Mouse (Mus musculus) small intestine, adult 2 months (tissue): ENCODE results near the gene Cramp1l. TPM values are rescaled to one million over a fixed set of nuclear protein-coding genes. Genes with fewer than 3 reads are reported as not detected.

Experiments
- H3K27ac ChIP-seq: fragments of 200-500 bp; 2 replicates; pipeline ENCODE4 v1.5.1; 2012; ENCODE audit warnings: low read depth, low read length, control low read depth, inconsistent platforms; ENCODE audit not compliant: insufficient read depth
- H3K27me3 ChIP-seq: fragments of 200-500 bp; 2 replicates; pipeline ENCODE4 v1.6.1; 2012; ENCODE audit warnings: mild to moderate bottlenecking, moderate library complexity, low read length, inconsistent platforms; ENCODE audit not compliant: control insufficient read depth, insufficient read depth
- H3K36me3 ChIP-seq: fragments of 200-500 bp; 2 replicates; pipeline ENCODE4 v1.6.1; 2012; ENCODE audit warnings: mild to moderate bottlenecking, low read length, control low read depth, inconsistent platforms; ENCODE audit not compliant: control insufficient read depth, insufficient read depth
- H3K4me1 ChIP-seq: fragments of 200-500 bp; 2 replicates; pipeline ENCODE4 v1.6.1; 2012; ENCODE audit warnings: low read length, inconsistent platforms, mixed read lengths; ENCODE audit not compliant: control insufficient read depth, insufficient read depth, insufficient read length
- H3K4me3 ChIP-seq: fragments of 200-500 bp; 2 replicates; pipeline ENCODE4 v1.5.1; 2012; ENCODE audit warnings: low read depth, mild to moderate bottlenecking, control low read depth, inconsistent platforms, low read length, moderate library complexity
- CTCF ChIP-seq: fragments of 200-500 bp; IDR thresholded peaks from 2 replicates; pipeline ENCODE4 v1.5.1; 2012; ENCODE audit warnings: low read depth, mild to moderate bottlenecking, control low read depth, inconsistent platforms, low read length, moderate library complexity, mixed read lengths; ENCODE audit not compliant: insufficient replicate concordance, insufficient read length; ENCODE audit errors: extremely low read depth
- POLR2A ChIP-seq: fragments of 200-500 bp; IDR thresholded peaks from 2 replicates; pipeline ENCODE4 v1.6.1; 2012; ENCODE audit warnings: low read depth, mild to moderate bottlenecking, control low read depth, inconsistent platforms, low read length, moderate library complexity
- WGBS: fragments of 180-500 bp; shearing (Covaris S2); methylation state at CpG from one replicate; pipeline ENCODE4 v1.1.7; 2018; 5-methylcytosine and 5-hydroxymethylcytosine counted together
- polyA plus RNA-seq: library from polyadenylated mRNA; depleted of rRNA; stranded (reverse); fragments of >200 nt; gene quantifications from 2 replicates; pipeline ENCODE4 v1.2.3, GENCODE M21; 2012

Cramp1l gene
- polyA plus RNA-seq, 1 experiment: 10.0 TPM

GRCm38 (mm10) chr17:25047143-25047542, 31.6 kb upstream of the Cramp1l start:
- TF ChIP-seq CTCF (no peak), POLR2A (no peak)
- Histone ChIP-seq H3K27ac (no peak overlapping the region), H3K4me3 (no peak overlapping the region), H3K36me3 (peaks cover 6% of the 10 kb centered on the region; the same call in 1 of the 2 replicates), H3K4me1 (no peaks in the 10 kb centered on the region; the same call in 1 of the 2 replicates), H3K27me3 (no peaks in the 10 kb centered on the region)
- WGBS: 78% methylated on average over 6 of the region's 6 CpGs

- Histone ChIP-seq H3K27ac (no peak overlapping the region), H3K36me3 (peaks cover 6% of the 10 kb centered on the region; the same call in 1 of the 2 replicates), H3K4me1 (no peaks in the 10 kb centered on the region; the same call in 1 of the 2 replicates), H3K4me3 (no peak overlapping the region), H3K27me3 (no peaks in the 10 kb centered on the region)
- TF ChIP-seq CTCF (no peak), POLR2A (no peak)
- 93% methylated on average over 4 of the region's 4 CpGs for WGBS
Observed at GRCm38 (mm10) chr17:25045281-25045680, 29.7 kb upstream of the Cramp1l start.

GRCm38 (mm10) chr17:25044879-25045278, 29.3 kb upstream of the Cramp1l start:
- Histone ChIP-seq H3K27ac (no peak overlapping the region), H3K27me3 (no peaks in the 10 kb centered on the region), H3K4me3 (no peak overlapping the region), H3K36me3 (peaks cover 4% of the 10 kb centered on the region; the same call in 1 of the 2 replicates), H3K4me1 (no peaks in the 10 kb centered on the region; the same call in 1 of the 2 replicates)
- WGBS: 63% methylated on average over 7 of the region's 7 CpGs
- TF ChIP-seq CTCF (no peak), POLR2A (no peak)

- 75% methylated on average over 4 of the region's 4 CpGs for WGBS
- Histone ChIP-seq H3K4me1 (no peaks in the 10 kb centered on the region), H3K27ac (no peak overlapping the region), H3K4me3 (no peak overlapping the region), H3K36me3 (peaks cover 20% of the 10 kb centered on the region; the same call in 1 of the 2 replicates), H3K27me3 (no peaks in the 10 kb centered on the region)
- TF ChIP-seq POLR2A (no peak), CTCF (peak; percentile 27; the same call in 1 of the 2 replicates)
Observed at GRCm38 (mm10) chr17:25036183-25036582, 20.6 kb upstream of the Cramp1l start.

- Histone ChIP-seq H3K27ac (peak overlapping the region; percentile 79), H3K36me3 (peaks cover 6% of the 10 kb centered on the region), H3K4me3 (peak overlapping the region; percentile 96), H3K4me1 (peaks cover 3% of the 10 kb centered on the region), H3K27me3 (no peaks in the 10 kb centered on the region)
- TF ChIP-seq CTCF (peak; percentile 43; the same call in 1 of the 2 replicates), POLR2A (peak; percentile 59)
- under 1% methylated on average over 55 of the region's 55 CpGs for WGBS
Observed at GRCm38 (mm10) chr17:25016292-25017132, 924 bp upstream of the Cramp1l start.

GRCm38 (mm10) chr17:25014841-25015570, 582 bp downstream of the Cramp1l start:
- H3K36me3 ChIP-seq: peaks cover 14% of the 10 kb centered on the region
- no peak for TF ChIP-seq CTCF
- TF ChIP-seq POLR2A: no peak
- H3K4me3 ChIP-seq: peak overlapping the region; percentile 85
- H3K27ac ChIP-seq: peak overlapping the region; percentile 87
- under 1% methylated on average over 39 of the region's 39 CpGs for WGBS
- H3K27me3 ChIP-seq: no peaks in the 10 kb centered on the region
- H3K4me1 ChIP-seq: peaks cover 3% of the 10 kb centered on the region
